16 mouse cellular contexts compared by ENCODE assay signal in genomic region chr13:37544696-37545095, GRCm38 (mm10).
"Had no signal": no experiment of that assay in that cellular context is flagged by ENCODE, and none has a peak within 500 bp of the region (broad histone marks: within the 10 kb centered on the region; RNA-seq: fewer than 3 reads in every experiment).

No protein-coding gene starts in this region.

- DNase-seq: kidney, adult 2 months; kidney, postnatal 36 days; layer of hippocampus, postnatal 36 days; liver, postnatal 0 days; lung, embryonic 14.5 days; thymus, postnatal 14 days; thymus, postnatal 4 days had no signal

- ATAC-seq: intestine, postnatal 0 days; liver, postnatal 0 days; lung, postnatal 0 days; midbrain, embryonic 13.5 days; midbrain, embryonic 16.5 days had no signal

- H3K4me3 ChIP-seq: left cerebral cortex, adult 2 months; midbrain, embryonic 13.5 days; myocyte had no signal

- H3K36me3 ChIP-seq: midbrain, embryonic 13.5 days had no signal

- H3K27ac ChIP-seq: kidney, postnatal 0 days; left cerebral cortex, adult 2 months; liver, embryonic 14.5 days; macrophage; midbrain, embryonic 13.5 days had no signal

- H3K9me3 ChIP-seq: midbrain, embryonic 13.5 days had no signal
